Mouse (Mus musculus): ENCODE measurements around the gene Atxn7l3.

The Atxn7l3 gene

GRCm38 (mm10) chr11:102268520-102269244 is 27.7 kb downstream of the Atxn7l3 start, which contains the start of gene Asb16:
TSS of gene Asb16 (plus strand) at chr11:102268743.
- POLR2A ChIA-PET = interaction anchor here in 3 of 4 experiments (0.7 to 8.1 kb wide), 37 partner anchors 8 to 178 kb away, joined by 3 to 94 read pairs (median 6); partner anchors contain the start of genes BC030867 (in 3 of the 3), Grn (in 3 of the 3), Slc25a39 (in 3 of the 3) and Tmub2 (in 3 of the 3)
- CTCF ChIA-PET = interaction anchor here (0.6 to 14.7 kb wide), 26 partner anchors 8 to 385 kb away, joined by 3 to 224 read pairs (median 4); partner anchors contain the start of genes BC030867 (in 3 of the 4), Fam171a2 (in 1 of the 4), Grn (in 1 of the 4) and Tmub2 (in 1 of the 4)

DNA sequence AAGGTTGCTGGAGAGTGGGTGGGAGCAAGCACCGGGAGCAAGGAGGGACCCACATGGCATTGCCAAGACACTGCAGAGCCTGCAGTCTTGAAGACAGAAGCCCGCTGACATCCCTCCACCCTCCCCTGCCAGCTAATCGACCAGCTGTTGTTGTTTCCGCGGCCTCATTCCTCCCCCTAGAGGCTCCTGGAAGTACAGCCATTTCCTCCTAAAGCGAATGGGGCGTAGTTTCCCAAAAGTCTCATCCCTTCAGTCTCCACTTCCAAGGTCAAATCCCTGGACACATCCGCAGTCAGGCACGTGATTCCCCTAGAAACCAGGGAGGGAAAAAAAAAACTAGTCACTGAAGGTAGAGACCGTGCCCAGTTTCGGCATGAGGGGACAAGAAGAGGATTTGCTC is 29.0 kb downstream of the Atxn7l3 start:
- ChIA-PET CTCF (interaction anchor here (0.5 to 14.7 kb wide), 35 partner anchors 9 to 339 kb away, joined by 3 to 224 read pairs (median 5); partner anchors contain the start of genes BC030867 (in 3 of the 4), Cfap97d1 (in 1 of the 4), Fam171a2 (in 1 of the 4) and Grn (in 1 of the 4)), POLR2A (interaction anchor here (0.5 to 8.1 kb wide), 52 partner anchors 8 to 290 kb away, joined by 3 to 94 read pairs (median 4); partner anchors contain the start of genes BC030867 (in 3 of the 4), Grn (in 3 of the 4), Slc25a39 (in 3 of the 4) and Tmub2 (in 3 of the 4))

DNA sequence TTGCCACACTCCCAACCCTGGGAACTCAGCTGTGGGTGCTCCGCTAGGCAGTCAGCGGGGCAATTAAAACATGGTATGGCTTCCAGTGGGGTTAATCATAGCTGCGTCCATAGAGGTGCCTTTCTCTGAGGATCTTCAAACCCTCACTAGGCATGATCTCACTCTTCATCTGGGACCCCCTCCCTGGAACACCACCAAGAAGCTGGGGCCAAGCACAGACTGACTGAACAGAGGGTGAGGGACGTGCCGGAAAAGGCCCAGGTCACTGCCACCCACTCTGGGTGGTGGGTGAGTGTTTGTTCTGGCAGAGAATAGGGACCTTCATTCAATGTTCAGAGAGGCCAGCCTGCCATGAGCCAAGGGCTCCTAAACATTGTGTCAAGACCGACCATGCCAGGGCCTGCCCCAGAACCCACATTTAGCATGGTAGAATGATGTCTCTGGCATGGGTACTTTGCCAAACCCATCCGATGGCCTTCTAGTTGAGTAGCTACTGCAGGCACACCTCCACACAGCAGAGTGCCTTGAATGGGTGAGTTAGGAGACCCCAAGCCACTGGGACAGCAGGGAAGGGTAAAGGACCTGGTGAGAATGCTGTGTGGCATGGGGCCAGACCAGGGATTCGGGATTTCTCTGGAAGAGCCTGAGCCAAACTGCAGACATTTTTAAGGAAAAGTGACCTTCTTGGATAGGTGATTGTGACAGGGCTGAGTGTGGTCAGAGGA is 29.6 kb downstream of the Atxn7l3 start:
- ChIA-PET CTCF (interaction anchor here (0.5 to 14.7 kb wide), 36 partner anchors 9 to 282 kb away, joined by 3 to 224 read pairs (median 5); partner anchors contain the start of genes BC030867 (in 3 of the 4), Cfap97d1 (in 1 of the 4), Fam171a2 (in 1 of the 4) and Grn (in 1 of the 4)), POLR2A (interaction anchor here (0.5 to 8.1 kb wide), 71 partner anchors 7 to 329 kb away, joined by 3 to 94 read pairs (median 4); partner anchors contain the start of genes BC030867 (in 3 of the 4), Grn (in 3 of the 4), Slc25a39 (in 3 of the 4) and Tmub2 (in 3 of the 4))

DNA sequence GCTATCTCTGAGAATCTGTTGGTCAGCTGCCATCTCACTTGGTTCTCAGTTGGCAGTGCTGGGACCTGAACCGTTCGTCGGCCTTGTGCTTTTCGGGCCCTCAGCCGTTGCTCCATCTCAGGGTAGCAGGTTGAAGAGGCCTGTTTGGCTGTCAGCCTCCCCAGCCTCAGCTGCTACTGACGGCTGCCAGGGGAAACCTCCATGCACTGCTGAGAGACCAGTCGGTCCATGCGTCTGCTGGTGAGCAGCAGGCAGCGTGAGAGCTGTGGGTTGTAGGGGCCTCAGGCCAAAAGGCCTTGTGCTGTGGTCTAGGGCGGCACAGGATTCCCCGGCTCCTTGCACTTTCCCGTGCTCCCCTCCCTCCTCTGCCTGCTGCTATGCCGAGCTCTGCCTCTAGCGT is 30.6 kb downstream of the Atxn7l3 start:
- ChIA-PET CTCF (interaction anchor here (0.6 to 14.7 kb wide), 21 partner anchors 8 to 334 kb away, joined by 3 to 224 read pairs (median 6); partner anchors contain the start of genes BC030867 (in 3 of the 4), Fam171a2 (in 1 of the 4), Tmem101 (in 1 of the 4) and Tmub2 (in 1 of the 4)), POLR2A (interaction anchor here (0.6 to 8.1 kb wide), 44 partner anchors 8 to 302 kb away, joined by 3 to 94 read pairs (median 4); partner anchors contain the start of genes BC030867 (in 4 of the 4), Slc25a39 (in 2 of the 4), Tmub2 (in 2 of the 4) and G6pc3 (in 1 of the 4))

DNA sequence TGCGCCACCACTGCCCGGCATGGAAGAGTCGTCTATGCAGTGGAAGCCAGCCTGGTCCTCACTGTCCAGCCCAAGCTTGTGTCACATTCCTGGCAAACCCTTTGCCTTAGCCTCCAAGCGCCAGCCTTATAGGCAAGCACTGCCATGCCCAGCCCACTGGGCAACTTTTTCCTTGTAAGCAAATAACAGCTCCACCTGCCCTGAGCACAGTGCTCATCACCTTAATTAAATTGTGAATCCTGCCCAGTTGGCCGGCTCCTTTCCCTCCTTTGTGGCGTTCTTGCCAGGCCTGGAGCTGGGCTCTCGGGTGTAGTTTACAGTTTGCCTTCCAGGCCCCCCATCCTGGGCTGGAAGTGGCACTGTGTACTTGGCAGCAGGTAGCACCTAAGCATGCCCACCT is 33.2 kb downstream of the Atxn7l3 start:
- POLR2A ChIA-PET = interaction anchor here (0.5 to 8.1 kb wide), 13 partner anchors 9 to 310 kb away, joined by 3 to 94 read pairs (median 5); partner anchors contain the start of genes BC030867 (in 2 of the 4), Hdac5 (in 1 of the 4), Slc25a39 (in 1 of the 4) and Tmub2 (in 1 of the 4)
- CTCF ChIA-PET = interaction anchor here in 2 of 4 experiments (1.2 to 14.7 kb wide), 3 partner anchors 15 to 176 kb away, joined by 3 to 224 read pairs (median 7); partner anchors contain the start of gene BC030867 (in 2 of the 2)

- POLR2A ChIA-PET = interaction anchor here (0.6 to 6.8 kb wide), 24 partner anchors 8 to 209 kb away, joined by 3 to 57 read pairs (median 6); partner anchors contain the start of genes BC030867 (in 3 of the 4), Asb16 (in 2 of the 4), Slc25a39 (in 2 of the 4) and Grn (in 1 of the 4)
- CTCF ChIA-PET = interaction anchor here (0.6 to 14.7 kb wide), 32 partner anchors 8 to 283 kb away, joined by 3 to 224 read pairs (median 4); partner anchors contain the start of genes BC030867 (in 4 of the 4), Asb16 (in 3 of the 4) and Tmub2 (in 1 of the 4)
These were observed 37.9 kb downstream of the Atxn7l3 start for GRCm38 (mm10) chr11:102258521-102258920.

DNA sequence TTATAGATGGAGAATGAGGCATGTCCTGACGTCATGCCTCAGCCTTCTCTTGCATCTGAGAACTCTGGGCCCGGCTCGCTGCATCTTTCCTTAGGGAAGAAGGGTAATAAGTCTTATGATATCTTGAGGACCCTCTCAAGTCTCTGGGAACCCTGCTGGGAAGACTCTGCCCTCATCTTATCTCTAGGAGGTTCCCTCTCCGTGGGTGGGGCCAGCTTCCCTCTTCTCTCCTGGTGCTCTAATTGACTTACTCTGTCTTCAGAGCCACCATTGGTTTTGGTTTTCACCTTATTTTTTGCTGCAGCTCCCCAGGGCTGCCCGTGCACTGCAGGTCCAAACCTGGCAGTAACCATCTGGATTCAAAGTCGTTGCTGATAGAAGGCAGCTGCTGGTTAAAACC is 38.3 kb downstream of the Atxn7l3 start:
- CTCF ChIA-PET = interaction anchor here (0.7 to 14.7 kb wide), 38 partner anchors 8 to 283 kb away, joined by 3 to 224 read pairs (median 4); partner anchors contain the start of genes BC030867 (in 4 of the 4), Asb16 (in 3 of the 4), Grn (in 1 of the 4) and Tmub2 (in 1 of the 4)
- POLR2A ChIA-PET = interaction anchor here (0.6 to 6.8 kb wide), 31 partner anchors 8 to 330 kb away, joined by 3 to 57 read pairs (median 6); partner anchors contain the start of genes BC030867 (in 4 of the 4), Slc25a39 (in 3 of the 4), Asb16 (in 2 of the 4) and Grn (in 1 of the 4)

DNA sequence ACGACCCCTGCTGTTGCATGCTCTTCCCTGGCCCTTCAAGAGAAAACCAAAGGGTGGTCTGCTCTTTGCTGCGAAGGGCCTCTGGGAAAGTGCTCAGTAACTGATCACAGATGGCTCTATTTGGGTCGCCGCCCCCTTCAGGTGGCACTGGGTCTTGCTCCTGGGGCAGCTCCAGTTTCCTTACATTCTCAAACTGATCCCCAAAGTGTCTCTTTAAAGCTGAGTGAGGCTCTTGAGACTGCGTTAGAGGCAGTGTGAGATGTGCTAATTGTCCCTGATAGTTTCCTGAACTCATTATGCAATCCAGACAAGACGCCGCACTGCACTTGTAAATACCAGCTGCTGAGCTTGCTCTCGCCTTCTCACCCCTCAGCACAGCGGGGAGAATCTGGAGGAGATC is 38.9 kb downstream of the Atxn7l3 start:
- ChIA-PET POLR2A (interaction anchor here (0.6 to 6.8 kb wide), 35 partner anchors 9 to 330 kb away, joined by 3 to 57 read pairs (median 5); partner anchors contain the start of genes BC030867 (in 4 of the 4), Slc25a39 (in 3 of the 4), Asb16 (in 2 of the 4) and G6pc3 (in 1 of the 4)), CTCF (interaction anchor here (0.5 to 14.7 kb wide), 36 partner anchors 9 to 442 kb away, joined by 3 to 224 read pairs (median 4); partner anchors contain the start of genes Asb16 (in 3 of the 4), BC030867 (in 3 of the 4), Grn (in 1 of the 4) and Tmub2 (in 1 of the 4))

DNA sequence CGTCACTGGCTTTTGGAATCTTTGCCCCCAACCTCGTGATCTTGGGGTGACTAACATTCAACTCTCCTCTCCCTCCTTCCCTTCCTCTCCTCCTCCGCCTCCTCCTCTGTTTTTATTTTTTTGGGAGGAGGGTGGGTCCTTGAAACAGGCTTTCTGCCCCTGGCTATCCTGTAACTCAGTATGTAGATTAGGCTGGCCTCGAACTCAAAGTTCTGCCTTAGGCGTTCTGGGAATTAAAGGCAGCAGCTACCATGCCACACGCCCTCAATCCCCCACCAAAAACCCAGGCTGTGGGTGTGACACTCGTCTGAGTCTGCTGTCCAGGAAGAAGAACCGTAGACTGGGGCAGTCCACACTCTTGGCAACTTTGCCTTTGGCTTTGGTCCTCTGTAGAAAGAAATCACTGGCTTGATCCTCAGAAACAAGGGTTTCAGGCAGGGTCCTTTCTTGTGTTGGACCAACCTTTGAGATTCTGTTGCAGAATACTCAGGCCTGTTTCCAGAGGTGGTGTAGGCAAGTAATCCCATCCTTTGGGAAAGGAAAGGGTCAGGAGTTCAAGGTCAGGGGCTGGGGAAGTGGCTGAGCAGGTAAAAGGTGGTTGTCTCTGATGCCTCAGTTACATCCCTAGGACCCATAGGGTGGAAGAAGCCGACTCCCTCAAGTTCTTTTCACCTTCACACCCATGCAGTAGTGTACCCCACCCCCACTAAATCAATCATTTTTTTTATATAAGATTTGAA is 46.9 kb downstream of the Atxn7l3 start:
- CTCF ChIA-PET = interaction anchor here (0.6 to 6.0 kb wide), 58 partner anchors 8 to 391 kb away, joined by 3 to 224 read pairs (median 4); partner anchors contain the start of genes Grn (in 3 of the 4), Tmub2 (in 3 of the 4), G6pc3 (in 2 of the 4) and Tmem101 (in 2 of the 4)
- POLR2A ChIA-PET = interaction anchor here (1.0 to 5.2 kb wide), 42 partner anchors 8 to 697 kb away, joined by 3 to 45 read pairs (median 7); partner anchors contain the start of genes Asb16 (in 3 of the 4), Slc25a39 (in 3 of the 4), Grn (in 2 of the 4) and Hdac5 (in 2 of the 4)

GRCm38 (mm10) chr11:102248630-102249230 is 47.7 kb downstream of the Atxn7l3 start, which contains the start of gene BC030867:
TSS of gene BC030867 (plus strand) at chr11:102248882.
- POLR2A ChIA-PET = interaction anchor here (0.5 to 5.2 kb wide), 97 partner anchors 9 to 913 kb away, joined by 3 to 45 read pairs (median 5); partner anchors contain the start of genes Asb16 (in 3 of the 4), Grn (in 3 of the 4), Hdac5 (in 3 of the 4) and Slc25a39 (in 3 of the 4)
- CTCF ChIA-PET = interaction anchor here (0.5 to 6.0 kb wide), 125 partner anchors 9 to 1650 kb away, joined by 3 to 224 read pairs (median 4); partner anchors contain the start of genes Tmub2 (in 4 of the 4), Asb16 (in 3 of the 4), Grn (in 3 of the 4) and Hdac5 (in 3 of the 4)

- POLR2A ChIA-PET = interaction anchor here in 3 of 4 experiments (0.6 to 5.2 kb wide), 16 partner anchors 8 to 511 kb away, joined by 3 to 45 read pairs (median 5); partner anchors contain the start of genes Asb16 (in 2 of the 3), Slc25a39 (in 2 of the 3) and Hdac5 (in 1 of the 3)
- CTCF ChIA-PET = interaction anchor here (0.6 to 6.0 kb wide), 26 partner anchors 11 to 876 kb away, joined by 3 to 224 read pairs (median 4); partner anchors contain the start of genes Asb16 (in 1 of the 4), Grn (in 1 of the 4), Hdac5 (in 1 of the 4) and Tmub2 (in 1 of the 4)
These were observed 49.6 kb downstream of the Atxn7l3 start for GRCm38 (mm10) chr11:102246871-102247270.

DNA sequence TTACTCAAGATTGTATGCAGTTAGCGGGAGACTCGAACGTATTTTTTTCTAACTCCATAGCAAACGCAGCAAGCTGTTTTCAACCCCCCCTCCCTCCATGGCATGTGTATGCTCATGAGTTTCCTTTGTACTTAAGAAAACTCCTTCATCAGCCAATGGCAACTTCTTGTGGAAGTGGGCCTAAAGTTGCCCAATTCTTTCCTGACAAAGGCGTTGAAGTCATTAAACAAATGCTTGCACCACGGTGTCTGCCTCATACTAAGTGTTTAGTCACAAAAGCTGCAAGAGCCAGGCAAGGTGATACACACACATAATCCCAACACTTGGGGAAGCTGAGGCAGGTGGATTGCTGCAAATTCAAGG is 50.2 kb downstream of the Atxn7l3 start:
- CTCF ChIA-PET = interaction anchor here (0.6 to 6.0 kb wide), 14 partner anchors 11 to 319 kb away, joined by 3 to 224 read pairs (median 4); partner anchors contain the start of genes Asb16 (in 1 of the 4), Grn (in 1 of the 4), Hdac5 (in 1 of the 4) and Tmub2 (in 1 of the 4)
- POLR2A ChIA-PET = interaction anchor here in 2 of 4 experiments (0.9 to 3.9 kb wide), 8 partner anchors 9 to 184 kb away, joined by 3 to 45 read pairs (median 6); partner anchors contain the start of genes Asb16 (in 1 of the 2) and Grn (in 1 of the 2)

- ChIA-PET CTCF (interaction anchor here in 3 of 4 experiments (0.5 to 6.0 kb wide), 14 partner anchors 10 to 318 kb away, joined by 3 to 224 read pairs (median 3); partner anchors contain the start of genes Tmub2 (in 2 of the 3), Asb16 (in 1 of the 3), Hdac5 (in 1 of the 3) and Ubtf (in 1 of the 3)), POLR2A (interaction anchor here in 3 of 4 experiments (0.6 to 2.4 kb wide), 25 partner anchors 10 to 185 kb away, joined by 3 to 17 read pairs (median 5); partner anchors contain the start of genes Hdac5 (in 2 of the 3), Asb16 (in 1 of the 3), G6pc3 (in 1 of the 3) and Grn (in 1 of the 3))
These were observed 50.7 kb downstream of the Atxn7l3 start for GRCm38 (mm10) chr11:102245581-102246272.
